Mouse (Mus musculus) cerebellum, adult (tissue): ENCODE results near the gene Rpl18a.

Experiments
- ATAC-seq: cut with Nextera tagmentation; 2 replicates; pipeline ENCODE4 v1.9.2; 2017; ENCODE audit warnings: mild to moderate bottlenecking, moderate library complexity, mixed read lengths; ENCODE audit not compliant: insufficient number of reproducible peaks, low FRiP score, low TSS enrichment

The Rpl18a gene

GRCm38 (mm10) chr8:70897021-70897680, at the start of gene Rpl18a:
Gene Rpl18a, minus strand, starts transcription at chr8:70897412.
- peak; percentile 95 for ATAC-seq

- ATAC-seq: no peak
Observed at GRCm38 (mm10) chr8:70943187-70943586, 46.0 kb upstream of the Rpl18a start.

- no peak for ATAC-seq
Observed at GRCm38 (mm10) chr8:70941478-70941877, 44.3 kb upstream of the Rpl18a start.

- no peak for ATAC-seq
Observed at GRCm38 (mm10) chr8:70937200-70937599, 40.0 kb upstream of the Rpl18a start.

GRCm38 (mm10) chr8:70934786-70935185, 37.6 kb upstream of the Rpl18a start:
- no peak for ATAC-seq

GRCm38 (mm10) chr8:70933036-70933435, 35.8 kb upstream of the Rpl18a start:
- no peak for ATAC-seq

GRCm38 (mm10) chr8:70931731-70932130, 34.5 kb upstream of the Rpl18a start:
- ATAC-seq: no peak

- no peak for ATAC-seq
Observed at GRCm38 (mm10) chr8:70928778-70929322, 31.6 kb upstream of the Rpl18a start.

GRCm38 (mm10) chr8:70928096-70928495, 30.9 kb upstream of the Rpl18a start:
- ATAC-seq: no peak

- ATAC-seq: no peak
Observed at GRCm38 (mm10) chr8:70926396-70926795, 29.2 kb upstream of the Rpl18a start.

GRCm38 (mm10) chr8:70925754-70926153, 28.5 kb upstream of the Rpl18a start:
- no peak for ATAC-seq

GRCm38 (mm10) chr8:70924151-70924550, 26.9 kb upstream of the Rpl18a start:
- no peak for ATAC-seq

- ATAC-seq: no peak
Observed at GRCm38 (mm10) chr8:70920049-70920922, 23.1 kb upstream of the Rpl18a start.

- no peak for ATAC-seq
Observed at GRCm38 (mm10) chr8:70914704-70915103, 17.5 kb upstream of the Rpl18a start.

- ATAC-seq: no peak
Observed at GRCm38 (mm10) chr8:70913523-70913922, 16.3 kb upstream of the Rpl18a start.

GRCm38 (mm10) chr8:70912955-70913354, 15.7 kb upstream of the Rpl18a start:
- ATAC-seq: no peak

- ATAC-seq: no peak
Observed at GRCm38 (mm10) chr8:70911596-70911995, 14.4 kb upstream of the Rpl18a start.

- no peak for ATAC-seq
Observed at GRCm38 (mm10) chr8:70907518-70907917, 10.3 kb upstream of the Rpl18a start.

GRCm38 (mm10) chr8:70905831-70906736, 8.9 kb upstream of the Rpl18a start, which contains the start of gene Map1s:
Gene Map1s, plus strand, starts transcription at chr8:70905932.
- peak; percentile 69 for ATAC-seq

- peak; percentile 29; the same call in 1 of the 2 replicates for ATAC-seq
Observed at GRCm38 (mm10) chr8:70905463-70905830, 8.2 kb upstream of the Rpl18a start.
